In the genomic region with DNA sequence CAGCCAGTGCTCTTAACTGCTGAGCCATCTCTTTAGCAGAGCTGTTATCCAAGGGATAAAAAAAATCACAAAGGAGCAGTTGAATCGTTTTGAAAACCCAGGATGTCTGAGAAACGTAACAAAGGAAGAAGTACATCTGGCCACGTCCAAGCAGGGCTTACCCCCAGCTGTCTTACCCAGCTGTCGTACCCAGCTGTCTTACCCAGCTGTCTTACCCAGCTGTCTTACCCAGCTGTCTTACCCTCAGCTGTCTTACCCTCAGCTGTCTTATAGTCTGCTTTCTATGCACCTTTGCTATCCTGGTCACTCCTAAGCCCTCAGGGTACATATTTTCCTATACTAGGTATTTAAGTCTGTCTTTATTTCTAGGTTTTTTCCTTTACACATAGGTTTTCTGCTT, we compare ENCODE assay signal across 30 mouse cellular contexts.
"Had no signal": no experiment of that assay in that cellular context is flagged by ENCODE, and none has a peak within 500 bp of the region (broad histone marks: within the 10 kb centered on the region; RNA-seq: fewer than 3 reads in every experiment).

No protein-coding gene starts in this region.

- H3K27ac ChIP-seq: heart, embryonic 13.5 days; heart, embryonic 15.5 days; hindbrain, embryonic 10.5 days; hindbrain, embryonic 12.5 days; hindbrain, embryonic 13.5 days; hindbrain, embryonic 14.5 days; hindbrain, embryonic 15.5 days; hindbrain, postnatal 0 days; intestine, embryonic 15.5 days; kidney, embryonic 15.5 days; kidney, postnatal 0 days; layer of hippocampus, adult 2 months had no signal

- H3K4me2 ChIP-seq: heart, embryonic 11.5 days; heart, embryonic 12.5 days; heart, embryonic 13.5 days; heart, embryonic 15.5 days; hindbrain, embryonic 12.5 days; hindbrain, embryonic 13.5 days; hindbrain, embryonic 14.5 days; hindbrain, embryonic 15.5 days; intestine, embryonic 15.5 days; kidney, embryonic 15.5 days had no signal

- H3K4me1 ChIP-seq: heart, embryonic 12.5 days; heart, embryonic 13.5 days; heart, embryonic 15.5 days; hindbrain, embryonic 10.5 days; hindbrain, embryonic 12.5 days; hindbrain, embryonic 13.5 days; hindbrain, embryonic 15.5 days; intestine, embryonic 15.5 days; kidney, embryonic 15.5 days had no signal

- H3K27me3 ChIP-seq: heart, embryonic 12.5 days; heart, embryonic 13.5 days; heart, embryonic 15.5 days; hindbrain, embryonic 12.5 days; hindbrain, embryonic 13.5 days; hindbrain, embryonic 15.5 days; intestine, embryonic 15.5 days; kidney, embryonic 15.5 days had no signal

- DNase-seq: heart, postnatal 10 days; heart, postnatal 14 days; heart, postnatal 36 days; heart, postnatal 4 days; kidney, adult 11 months; kidney, adult 18-20 months; kidney, adult 2 months; kidney, adult 8-10 months; kidney, adult 9 months; kidney, postnatal 10 days; kidney, postnatal 14 days; kidney, postnatal 25 days; kidney, postnatal 36 days; kidney, postnatal 4 days; layer of hippocampus, adult 9-11 months; layer of hippocampus, postnatal 36 days had no signal

- H3K9me3 ChIP-seq: intestine, embryonic 15.5 days; kidney, embryonic 15.5 days had no signal

- H3K4me3 ChIP-seq: heart, embryonic 12.5 days; heart, embryonic 13.5 days; heart, embryonic 15.5 days; hindbrain, embryonic 10.5 days; hindbrain, embryonic 12.5 days; hindbrain, embryonic 13.5 days; hindbrain, embryonic 15.5 days; intestine, embryonic 15.5 days; kidney, embryonic 15.5 days; layer of hippocampus, adult 2 months had no signal
